In genomic region chr8:107633734-107634133, GRCm38 (mm10) we compare ENCODE assay signal across 20 mouse cellular contexts. TPM values are rescaled to one million over a fixed set of nuclear protein-coding genes. Genes with fewer than 3 reads are reported as not detected.
DNase-seq lines count a peak whose midpoint lies in the region; TF ChIP-seq lines count a peak whose summit lies in the region.
"Had no signal": no experiment of that assay in that cellular context is flagged by ENCODE, and none has a peak within 500 bp of the region (broad histone marks: within the 10 kb centered on the region; RNA-seq: fewer than 3 reads in every experiment).

No protein-coding gene starts in this region.

- 93% methylated on average over 2 of the region's 2 CpGs for WGBS in heart, embryonic 10.5 days

- no peak overlapping the region for H3K27ac ChIP-seq in heart, embryonic 10.5 days
- no peak overlapping the region for H3K27ac ChIP-seq in MEL (ENCODE audit: control insufficient read depth, low read depth, low read length)

- no peaks in the 10 kb centered on the region for H3K9me3 ChIP-seq in heart, embryonic 10.5 days
- no peaks in the 10 kb centered on the region for H3K9me3 ChIP-seq in MEL (replicated peaks; ENCODE audit: insufficient read depth, low read length)

- H3K27me3 ChIP-seq in heart, embryonic 10.5 days (ENCODE audit: insufficient read depth, poor library complexity, severe bottlenecking) = no peaks in the 10 kb centered on the region
- no peaks in the 10 kb centered on the region for H3K27me3 ChIP-seq in MEL (ENCODE audit: control insufficient read depth in 1 of 2, insufficient read depth in 2 of 2, low read length in 2 of 2)
- H3K27me3 ChIP-seq: CH12.LX, Patski had no signal

- H3K4me1 ChIP-seq in heart, embryonic 10.5 days = no peaks in the 10 kb centered on the region
- no peaks in the 10 kb centered on the region for H3K4me1 ChIP-seq in MEL (ENCODE audit: control insufficient read depth in 1 of 2, insufficient read depth in 2 of 2, low read length in 2 of 2)

- H3K36me3 ChIP-seq in heart, embryonic 10.5 days = no peaks in the 10 kb centered on the region
- H3K36me3 ChIP-seq in MEL (ENCODE audit: control insufficient read depth in 1 of 2, insufficient read depth in 2 of 2, low read length in 2 of 2) = no peaks in the 10 kb centered on the region
- H3K36me3 ChIP-seq: G1E had no signal

- no peak for TF ChIP-seq POLR2A in MEL (IDR thresholded peaks at IDR 0.05; ENCODE audit: control insufficient read depth in 1 of 2, insufficient read depth in 1 of 2, low read depth in 1 of 2, low read length in 2 of 2, poor library complexity in 1 of 2)

- no peak for TF ChIP-seq RAD21 in MEL (IDR thresholded peaks at IDR 0.05; ENCODE audit: low read depth, low read length)

- H3K79me2 ChIP-seq in MEL (ENCODE audit: control insufficient read depth, insufficient read depth, low read length, poor library complexity) = no peaks in the 10 kb centered on the region

- peak; percentile 50 for DNase-seq in heart, adult 11 months
- DNase-seq in heart, adult 8-10 months (ENCODE audit: low spot score) = no peak
- DNase-seq in heart, embryonic 10.5 days (ENCODE audit: low spot score) = peak; percentile 53
- DNase-seq in heart, adult 18-20 months = no peak
- peak; percentile 22 for DNase-seq in MEL (ENCODE audit: low read depth, low spot score)
- DNase-seq in frontal cortex, adult 2 months (ENCODE audit: extremely low spot score in 1 of 2, low spot score in 1 of 2) = no peak
- DNase-seq: adrenal gland, adult 2 months; adrenal gland, adult 8-10 months; adrenal gland, postnatal 10 days; adrenal gland, postnatal 14 days; adrenal gland, postnatal 25 days; adrenal gland, postnatal 36 days; B cell, adult 2 months; cerebellum, adult 11 months; cerebellum, adult 11-12 months; cerebellum, adult 18-20 months; cerebellum, adult 2 months had no signal

- no peak for TF ChIP-seq EP300 in MEL (IDR thresholded peaks at IDR 0.05; ENCODE audit: low read depth in 1 of 2, low read length in 2 of 2)

- TF ChIP-seq CTCF in MEL (IDR thresholded peaks at IDR 0.05 in 2 of 3, conservative IDR thresholded peaks at IDR 0.05 in 1 of 3; ENCODE audit: control insufficient read depth in 1 of 3, insufficient read depth in 1 of 3, low read depth in 2 of 3, low read length in 3 of 3, poor library complexity in 1 of 3, severe bottlenecking in 1 of 3) = no peak

- no peak overlapping the region for H3K4me3 ChIP-seq in heart, embryonic 10.5 days
- no peak overlapping the region for H3K4me3 ChIP-seq in MEL (ENCODE audit: control insufficient read depth in 1 of 2, insufficient read depth in 1 of 2, low read depth in 2 of 2, low read length in 2 of 2)

- no peak overlapping the region for H3K9ac ChIP-seq in MEL (ENCODE audit: control insufficient read depth, low read depth, low read length, poor library complexity, severe bottlenecking)

TF ChIP-seq in MEL, 35 proteins besides CTCF, POLR2A, EP300 and RAD21:
- no peak for TF ChIP-seq CHD2 (IDR thresholded peaks at IDR 0.05; ENCODE audit: low read length)
- no peak for TF ChIP-seq MAFK (IDR thresholded peaks at IDR 0.05; ENCODE audit: borderline replicate concordance, low read depth, low read length)
- no peak for TF ChIP-seq KAT2A (conservative IDR thresholded peaks at IDR 0.05; ENCODE audit: low read depth, low read length)
- no peak for TF ChIP-seq MAZ (IDR thresholded peaks at IDR 0.05; ENCODE audit: low read depth, low read length)
- TF ChIP-seq NELFE (IDR thresholded peaks at IDR 0.05; ENCODE audit: low read depth, low read length) = no peak
- TF ChIP-seq MAX (IDR thresholded peaks at IDR 0.05; ENCODE audit: low read length) = no peak
- TF ChIP-seq ZKSCAN1 (IDR thresholded peaks at IDR 0.05; ENCODE audit: low read depth, low read length) = no peak
- no peak for TF ChIP-seq TCF12 (IDR thresholded peaks at IDR 0.05; ENCODE audit: low read depth, low read length)

RNA-seq across cellular contexts. Expression of gene Psmd7, which starts 45.5 kb away (rescaled TPM):
- 100 to 1,000 TPM; 103 to 113 (median 104) TPM for total RNA-seq in heart, adult 8-10 months (2022)
- polyA plus RNA-seq in heart, embryonic 10.5 days (2016; fragmentation: Nextera tagmentation; extraction: Ambion mirVana) = 248 and 324 TPM in 2 replicates
- total RNA-seq in heart, adult 18-20 months (2021) = 100 to 1,000 TPM in 1 of 2 experiments, 10 to 100 TPM in 1; 99.4 to 103 TPM
- 200 and 205 TPM in 2 replicates for total RNA-seq in MEL (2012; rRNA removed)
- 100 to 1,000 TPM; 186 to 403 TPM for polyA plus RNA-seq in MEL (2012; ENCODE audit: insufficient read depth in 1 of 2, insufficient read length in 2 of 2, low read depth in 1 of 2, low replicate concordance in 2 of 2, missing spikeins in 1 of 2)
- 106 and 115 TPM in 2 replicates for polyA plus RNA-seq in frontal cortex, adult 2 months (2012; rRNA removed)

Comparison
In these comparisons a context has a peak if more than half of its experiments do, and no peak if none do; other contexts are left out.
1. DNase-seq: peak in heart, adult 11 months (single experiment), heart, embryonic 10.5 days (single experiment) and MEL (single experiment); none in heart, adult 8-10 months (single experiment), heart, adult 18-20 months (0 of 2) and frontal cortex, adult 2 months (0 of 2).